22 mouse cellular contexts compared by ENCODE assay signal in the genomic region with DNA sequence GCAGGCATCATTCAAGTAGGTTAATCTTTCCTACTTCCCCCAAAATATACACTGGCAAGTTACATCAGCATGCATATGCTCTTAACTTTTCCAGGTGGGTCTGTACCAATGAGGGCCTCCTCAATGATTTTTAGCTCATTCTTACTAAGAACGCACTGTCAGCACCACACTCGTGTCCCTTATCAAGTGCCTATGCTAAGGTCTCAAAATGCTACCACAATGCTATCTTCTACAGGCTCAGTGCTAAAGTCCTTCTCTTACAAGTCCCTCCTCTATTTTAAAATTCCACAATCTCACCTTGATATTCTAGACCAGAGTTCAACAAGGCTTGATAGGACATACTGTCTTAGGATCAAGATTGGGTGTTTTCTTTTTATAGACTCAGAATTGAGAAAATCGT. TPM values are rescaled to one million over a fixed set of nuclear protein-coding genes. Genes with fewer than 3 reads are reported as not detected.
DNase-seq lines count a peak whose midpoint lies in the region; ATAC-seq and TF ChIP-seq lines count a peak whose summit lies in the region.
"Had no signal": no experiment of that assay in that cellular context is flagged by ENCODE, and none has a peak within 500 bp of the region (broad histone marks: within the 10 kb centered on the region; RNA-seq: fewer than 3 reads in every experiment).

No protein-coding gene starts in this region.

- H3K9me3 ChIP-seq in intestine, embryonic 15.5 days = no peaks in the 10 kb centered on the region
- H3K9me3 ChIP-seq in intestine, postnatal 0 days (ENCODE audit: control insufficient read depth) = no peaks in the 10 kb centered on the region
- H3K9me3 ChIP-seq: embryonic facial prominence, embryonic 10.5 days; forebrain, embryonic 13.5 days; forebrain, embryonic 15.5 days had no signal

- H3K27me3 ChIP-seq in intestine, embryonic 15.5 days (replicated peaks) = no peaks in the 10 kb centered on the region
- H3K27me3 ChIP-seq in intestine, postnatal 0 days (replicated peaks; ENCODE audit: control insufficient read depth, insufficient read depth, low read length) = no peaks in the 10 kb centered on the region
- H3K27me3 ChIP-seq: CH12.LX; embryonic facial prominence, embryonic 12.5 days; forebrain, embryonic 13.5 days; forebrain, embryonic 15.5 days; Patski had no signal

- 0 out of 2 replicates have a peak, but pooled peaks cover 12% of the 10 kb centered on the region for H3K36me3 ChIP-seq in intestine, embryonic 15.5 days
- peaks cover 28% of the 10 kb centered on the region for H3K36me3 ChIP-seq in intestine, postnatal 0 days (ENCODE audit: control insufficient read depth, insufficient read depth)

- DNase-seq in heart, adult 11 months = peak; percentile 16
- no peak for DNase-seq in heart, adult 18-20 months
- DNase-seq in right cerebral cortex, postnatal 10 days (ENCODE audit: low spot score in 2 of 2) = no peak
- DNase-seq: adrenal gland, adult 8-10 months; adrenal gland, postnatal 14 days; adrenal gland, postnatal 36 days; B cell, adult 2 months; cerebellum, adult 11-12 months; cerebellum, adult 2 months; cerebellum, adult 9-10 months; cerebellum, postnatal 10 days; cerebellum, postnatal 25 days had no signal

- no peak overlapping the region for H3K4me2 ChIP-seq in intestine, embryonic 15.5 days (replicated peaks)
- H3K4me2 ChIP-seq in intestine, postnatal 0 days (replicated peaks; ENCODE audit: low read depth) = no peak overlapping the region
- H3K4me2 ChIP-seq: embryonic facial prominence, embryonic 12.5 days; forebrain, embryonic 13.5 days; forebrain, embryonic 15.5 days had no signal

- no peak for TF ChIP-seq CTCF in intestine, postnatal 0 days (IDR thresholded peaks at IDR 0.05; ENCODE audit: low read depth)

- no peak overlapping the region for H3K9ac ChIP-seq in intestine, embryonic 15.5 days
- H3K9ac ChIP-seq in intestine, postnatal 0 days (ENCODE audit: low read depth, low read length) = no peak overlapping the region
- H3K9ac ChIP-seq: embryonic facial prominence, embryonic 12.5 days; forebrain, embryonic 13.5 days; forebrain, embryonic 15.5 days had no signal

- ATAC-seq in intestine, embryonic 15.5 days = peak; percentile 61
- ATAC-seq in intestine, postnatal 0 days = peak; percentile 70
- ATAC-seq: activated CD4-positive, CD25-positive, alpha-beta regulatory T cell, adult 4 months; CD4-positive, CD25-positive, alpha-beta regulatory T cell, adult 4 months; forebrain, embryonic 13.5 days; forebrain, embryonic 15.5 days; Patski had no signal

- H3K27ac ChIP-seq in intestine, embryonic 15.5 days = no peak overlapping the region
- peak overlapping the region; percentile 50 for H3K27ac ChIP-seq in intestine, postnatal 0 days (ENCODE audit: low read depth, low read length)
- H3K27ac ChIP-seq: embryonic facial prominence, embryonic 10.5 days; embryonic facial prominence, embryonic 12.5 days; forebrain, embryonic 13.5 days; forebrain, embryonic 15.5 days had no signal

- WGBS in intestine, embryonic 15.5 days = 82% methylated on average over 3 of the region's 3 CpGs
- WGBS in intestine, postnatal 0 days = 56% methylated on average over 3 of the region's 3 CpGs

- no peaks in the 10 kb centered on the region for H3K4me1 ChIP-seq in intestine, embryonic 15.5 days (replicated peaks)
- H3K4me1 ChIP-seq in intestine, postnatal 0 days (replicated peaks; ENCODE audit: control insufficient read depth, insufficient read depth, low read length) = no peaks in the 10 kb centered on the region
- H3K4me1 ChIP-seq: embryonic facial prominence, embryonic 12.5 days; forebrain, embryonic 13.5 days; forebrain, embryonic 15.5 days had no signal

- H3K4me3 ChIP-seq in intestine, embryonic 15.5 days (replicated peaks) = no peak overlapping the region
- no peak overlapping the region for H3K4me3 ChIP-seq in intestine, postnatal 0 days (ENCODE audit: low read depth, low read length)
- H3K4me3 ChIP-seq: embryonic facial prominence, embryonic 10.5 days; embryonic facial prominence, embryonic 12.5 days; forebrain, embryonic 13.5 days; forebrain, embryonic 15.5 days had no signal

RNA-seq across cellular contexts. Expression of a gene that starts 8.9 kb away (rescaled TPM):
- total RNA-seq in heart, adult 18-20 months (2021) = 10 to 100 TPM; 35.9 to 36.7 TPM
- polyA plus RNA-seq in intestine, embryonic 15.5 days (2015; fragmentation: Nextera tagmentation; extraction: Ambion mirVana) = 29.5 and 31.2 TPM in 2 replicates
- polyA plus RNA-seq in intestine, postnatal 0 days (2015; fragmentation: Nextera tagmentation; extraction: Ambion mirVana) = 42.9 and 54.8 TPM in 2 replicates

RNA-seq across cellular contexts. Expression of a gene that starts 53.9 kb away (rescaled TPM):
- total RNA-seq in heart, adult 18-20 months (2021) = 1 to 10 TPM; 7.5 to 7.9 TPM
- polyA plus RNA-seq in intestine, embryonic 15.5 days (2015; fragmentation: Nextera tagmentation; extraction: Ambion mirVana) = 14.0 and 16.4 TPM in 2 replicates
- polyA plus RNA-seq in intestine, postnatal 0 days (2015; fragmentation: Nextera tagmentation; extraction: Ambion mirVana) = 11.7 and 12.9 TPM in 2 replicates
